Mouse (Mus musculus) C2C12 (cell line): Measurements from ENCODE around the gene S100a9.

ENCODE experiments used
- CEBPB ChIP-seq: IDR thresholded peaks from one replicate; pipeline ENCODE4 v1.6.1; 2011; ENCODE audit warnings: low read depth, mild to moderate bottlenecking, control low read depth, moderate library complexity
- CTCF ChIP-seq: IDR thresholded peaks from one replicate; pipeline ENCODE4 v1.5.1; 2011; ENCODE audit not compliant: control insufficient read depth, insufficient read depth, insufficient read length
- FOSL1 ChIP-seq: IDR thresholded peaks from one replicate; pipeline ENCODE4 v1.8.0; 2011; ENCODE audit warnings: mild to moderate bottlenecking, low read length; ENCODE audit not compliant: poor library complexity, insufficient read depth, severe bottlenecking
- MAX ChIP-seq: IDR thresholded peaks from one replicate; pipeline ENCODE4 v1.6.1; 2011; ENCODE audit warnings: mild to moderate bottlenecking, control low read depth
- MYOD1 ChIP-seq: IDR thresholded peaks from one replicate; pipeline ENCODE4 v1.6.1; 2011; ENCODE audit warnings: low read depth; ENCODE audit not compliant: control insufficient read depth, insufficient read length
- MYOG ChIP-seq: IDR thresholded peaks from one replicate; pipeline ENCODE4 v1.6.1; 2011; ENCODE audit not compliant: control insufficient read depth, insufficient read length; ENCODE audit errors: extremely low read depth
- USF1 ChIP-seq: IDR thresholded peaks from one replicate; pipeline ENCODE4 v1.6.1; 2011; ENCODE audit warnings: low read depth, mild to moderate bottlenecking, control low read depth, moderate library complexity

DNA sequence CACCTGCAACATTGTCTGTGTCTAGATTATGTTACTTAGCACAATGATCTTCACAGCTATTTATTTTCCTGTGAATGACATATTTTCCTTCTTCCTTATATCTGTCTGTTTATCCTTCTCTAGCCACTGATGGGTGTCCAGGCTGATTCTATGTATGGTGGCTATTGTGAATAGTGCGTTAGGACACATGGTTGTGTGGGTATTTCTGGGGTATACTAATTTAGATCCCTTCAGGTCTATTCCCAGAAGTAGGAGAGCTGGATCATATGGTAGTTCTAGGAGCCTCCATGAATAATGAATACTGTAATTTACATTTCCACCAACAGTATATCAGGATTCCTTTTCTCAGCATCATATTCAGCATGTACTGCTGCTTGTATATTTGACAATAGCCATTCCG, 45.7 kb downstream of the S100a9 start:
- TF ChIP-seq MAX: no peak
- TF ChIP-seq CTCF: no peak
- no peak for TF ChIP-seq CEBPB
- no peak for TF ChIP-seq USF1
- no peak for TF ChIP-seq MYOG
- TF ChIP-seq MYOD1: no peak
- no peak for TF ChIP-seq FOSL1
